28 mouse cellular contexts compared by ENCODE assay signal in genomic region chr3:116705637-116706204, GRCm38 (mm10). TPM values are rescaled to one million over a fixed set of nuclear protein-coding genes. Genes with fewer than 3 reads are reported as not detected.
"Had no signal": no experiment of that assay in that cellular context is flagged by ENCODE, and none has a peak within 500 bp of the region (broad histone marks: within the 10 kb centered on the region; RNA-seq: fewer than 3 reads in every experiment).

No protein-coding gene starts in this region.

- ATAC-seq: intestine, embryonic 15.5 days; midbrain, embryonic 15.5 days had no signal

- H3K4me3 ChIP-seq: intestine, embryonic 15.5 days; layer of hippocampus, adult 2 months; left cerebral cortex, adult 2 months; lung, embryonic 15.5 days; midbrain, embryonic 12.5 days; midbrain, embryonic 15.5 days; neural tube, embryonic 12.5 days; neural tube, embryonic 15.5 days had no signal

- H3K27me3 ChIP-seq: intestine, embryonic 15.5 days; lung, embryonic 15.5 days; midbrain, embryonic 12.5 days; midbrain, embryonic 15.5 days; neural tube, embryonic 12.5 days; neural tube, embryonic 15.5 days had no signal

- H3K9ac ChIP-seq: intestine, embryonic 15.5 days; lung, embryonic 15.5 days; midbrain, embryonic 12.5 days; midbrain, embryonic 15.5 days; neural tube, embryonic 12.5 days; neural tube, embryonic 15.5 days had no signal

- H3K27ac ChIP-seq: intestine, embryonic 15.5 days; layer of hippocampus, adult 2 months; left cerebral cortex, adult 2 months; lung, embryonic 15.5 days; midbrain, embryonic 12.5 days; midbrain, embryonic 15.5 days; neural tube, embryonic 12.5 days; neural tube, embryonic 15.5 days; stomach, postnatal 0 days had no signal

- H3K9me3 ChIP-seq: intestine, embryonic 15.5 days; lung, embryonic 15.5 days; midbrain, embryonic 12.5 days; midbrain, embryonic 15.5 days; neural tube, embryonic 12.5 days; neural tube, embryonic 15.5 days had no signal

- H3K4me2 ChIP-seq: intestine, embryonic 15.5 days; lung, embryonic 15.5 days; midbrain, embryonic 12.5 days; midbrain, embryonic 15.5 days; neural tube, embryonic 12.5 days; neural tube, embryonic 15.5 days had no signal

- H3K36me3 ChIP-seq: intestine, embryonic 15.5 days; midbrain, embryonic 12.5 days; midbrain, embryonic 15.5 days; neural tube, embryonic 12.5 days had no signal

- DNase-seq: kidney, adult 11 months; kidney, adult 9 months; kidney, postnatal 25 days; layer of hippocampus, adult 9-11 months; lung, adult 18-20 months; lung, postnatal 10 days; lung, postnatal 36 days; right cerebral cortex, adult 18-20 months; right cerebral cortex, postnatal 14 days; right cerebral cortex, postnatal 4 days; thymus, adult 2 months; thymus, postnatal 14 days; thymus, postnatal 4 days had no signal

RNA-seq across cellular contexts. Expression of gene Gm43191, which starts 24.7 kb away (rescaled TPM):
- total RNA-seq: layer of hippocampus, adult 2 months; layer of hippocampus, postnatal 25 days; left cerebral cortex, postnatal 36 days had no signal
- polyA plus RNA-seq: intestine, embryonic 15.5 days; large intestine, adult 2 months; limb, embryonic 11.5 days; limb, embryonic 14.5 days; lung, embryonic 15.5 days; midbrain, embryonic 12.5 days; midbrain, embryonic 15.5 days; neural tube, embryonic 12.5 days; neural tube, embryonic 15.5 days; stomach, embryonic 14.5 days; stomach, postnatal 0 days; thymus, adult 2 months had no signal
